Mouse (Mus musculus) R1 (cell line): ENCODE measurements at regions not wholly inside any gene's neighbourhood (a gene's known extent, or its start where the extent isn't known, plus 50 kb on each side); places are given as distances from the start of the nearest gene placed in this dataset.

Experiments used
- DNase-seq: peaks from one replicate; pipeline ENCODE4 v3.0.0-alpha.2; 2018; ENCODE audit warnings: low read depth, low spot score

- no peak for DNase-seq
Measured at GRCm38 (mm10) chr14:76295411-76296169, 119.2 kb upstream of the Tsc22d1 start.

DNA sequence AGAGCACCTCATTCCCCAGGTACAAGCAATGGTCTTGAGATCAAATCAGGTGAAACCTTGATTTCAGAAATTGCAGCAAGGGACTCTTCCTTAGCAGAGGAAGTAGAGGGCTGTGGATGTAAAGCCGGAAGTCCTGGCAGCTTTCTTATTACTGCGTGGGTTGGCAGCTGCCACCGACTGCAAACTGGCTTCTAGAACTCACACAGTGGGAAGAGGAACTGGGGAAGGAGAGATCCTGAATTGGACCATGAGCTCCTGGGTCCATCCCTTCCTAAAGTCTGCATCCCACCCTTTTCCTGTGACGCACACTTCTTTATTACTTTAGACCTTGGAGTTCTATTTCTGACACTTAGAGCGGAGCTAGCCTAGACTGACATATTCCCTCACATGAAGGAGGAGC, 116.9 kb upstream of the Tsc22d1 start:
- no peak for DNase-seq

- peak; percentile 27 for DNase-seq
Measured at GRCm38 (mm10) chr14:76302322-76302991, 112.3 kb upstream of the Tsc22d1 start.

GRCm38 (mm10) chr14:76307603-76308002, 107.2 kb upstream of the Tsc22d1 start:
- DNase-seq: no peak

DNA sequence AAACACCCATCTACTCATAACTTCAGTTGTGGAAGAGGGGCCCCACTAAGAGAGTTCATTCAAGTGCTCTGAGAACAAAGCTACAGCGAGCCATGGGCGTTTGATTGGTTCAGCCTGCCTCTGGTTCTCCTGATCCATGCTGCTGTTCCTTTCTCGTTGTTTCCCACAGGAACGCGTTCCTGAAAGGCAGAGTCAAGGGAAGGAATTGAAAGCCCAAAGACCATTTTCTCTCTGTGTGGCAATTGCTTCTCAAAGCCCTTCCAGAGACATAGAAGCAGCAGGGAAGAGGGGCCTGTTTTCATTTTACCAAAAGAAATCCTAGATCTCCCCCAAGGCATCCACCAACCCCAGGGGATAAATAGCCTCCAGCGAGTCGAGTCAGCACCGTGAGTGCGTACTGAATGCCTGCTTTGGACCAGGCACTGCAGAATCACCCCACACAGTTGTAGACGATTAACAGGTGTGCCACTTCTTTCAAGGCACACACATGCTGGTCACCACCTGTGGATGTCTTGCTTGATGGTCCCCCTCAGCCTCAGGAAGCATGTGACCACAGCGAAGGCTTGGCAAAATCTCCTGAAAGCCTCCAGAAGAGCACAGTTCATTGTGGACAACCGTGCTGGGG, 106.5 kb upstream of the Tsc22d1 start:
- no peak for DNase-seq

- DNase-seq: no peak
Measured at GRCm38 (mm10) chr14:76309606-76310005, 105.2 kb upstream of the Tsc22d1 start.

DNA sequence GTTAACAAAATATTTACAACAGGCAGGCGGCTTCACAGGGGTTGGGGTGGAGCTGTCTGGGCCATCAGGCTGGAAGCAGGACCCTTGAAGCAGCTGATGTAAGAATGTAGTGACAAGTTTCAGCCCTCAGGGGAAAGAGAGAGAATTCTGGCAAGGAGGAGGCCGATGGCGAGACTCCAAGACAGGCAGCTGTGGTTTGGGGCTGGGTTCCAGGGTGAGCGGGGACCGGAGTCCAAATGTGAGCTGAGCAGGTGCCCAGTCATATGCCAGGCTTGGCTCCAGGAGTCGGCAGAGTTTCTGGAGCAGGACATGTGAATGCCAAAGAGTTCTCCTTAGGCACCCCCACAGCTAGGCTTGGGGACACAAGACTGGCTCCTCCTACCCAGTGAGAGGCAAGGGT, 104.5 kb upstream of the Tsc22d1 start:
- no peak for DNase-seq

DNA sequence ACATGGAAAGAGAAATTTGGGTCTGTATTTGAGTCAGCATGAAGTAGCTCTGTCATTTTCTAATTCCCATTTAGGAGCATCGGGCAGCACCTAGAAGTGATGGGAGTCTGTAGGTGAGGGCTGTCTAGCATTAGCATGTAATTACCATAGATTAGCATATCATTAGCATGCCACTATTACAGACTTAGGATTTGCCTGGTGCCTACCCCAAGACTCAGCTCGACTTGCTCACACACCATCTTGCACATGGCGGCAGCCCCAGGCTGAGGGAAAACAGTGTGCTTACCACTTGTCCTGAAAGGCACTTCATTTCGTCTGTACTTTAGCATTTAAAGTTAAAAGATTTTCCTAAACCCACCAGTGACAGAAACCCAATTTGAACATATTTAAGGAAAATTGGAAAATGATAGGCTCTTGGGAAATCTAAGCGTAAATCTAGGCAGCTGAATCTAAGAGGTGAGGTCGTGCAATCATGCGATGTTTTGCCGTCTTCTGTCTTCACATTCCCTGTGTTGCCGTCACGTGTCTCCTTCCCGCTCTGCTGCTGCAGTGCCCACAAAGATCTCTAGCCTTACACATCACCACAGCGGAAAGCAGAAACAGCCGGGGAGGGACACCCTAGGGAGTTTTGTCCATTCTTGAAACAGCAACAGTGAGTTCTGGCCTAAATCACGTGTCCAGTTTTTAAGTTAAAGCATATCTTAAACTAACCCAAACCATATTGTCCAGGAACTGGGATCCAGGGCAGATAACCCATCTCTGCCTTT, 101.2 kb upstream of the Tsc22d1 start:
- peak; percentile 48 for DNase-seq

DNA sequence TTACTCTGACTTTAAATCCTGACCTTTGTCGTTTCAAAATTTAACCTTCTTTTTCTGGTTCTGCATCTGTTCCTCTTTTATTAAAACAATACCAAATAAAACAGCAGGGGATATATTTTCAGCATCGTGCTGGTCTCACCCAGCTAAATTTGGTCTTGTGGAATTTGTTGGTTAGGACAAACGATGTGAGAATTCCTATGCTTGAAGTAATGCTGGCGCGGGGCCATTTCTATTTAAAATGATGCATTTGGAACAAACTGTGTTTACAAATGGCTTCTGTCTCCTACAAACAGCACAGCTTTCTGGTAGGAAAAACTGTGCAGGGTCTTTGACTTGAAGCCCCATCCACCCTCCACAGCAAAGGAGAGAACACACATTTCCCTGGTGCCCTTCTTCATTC, 96.3 kb upstream of the Tsc22d1 start:
- DNase-seq: no peak

- DNase-seq: no peak
Measured at GRCm38 (mm10) chr14:76324246-76324645, 90.5 kb upstream of the Tsc22d1 start.

DNA sequence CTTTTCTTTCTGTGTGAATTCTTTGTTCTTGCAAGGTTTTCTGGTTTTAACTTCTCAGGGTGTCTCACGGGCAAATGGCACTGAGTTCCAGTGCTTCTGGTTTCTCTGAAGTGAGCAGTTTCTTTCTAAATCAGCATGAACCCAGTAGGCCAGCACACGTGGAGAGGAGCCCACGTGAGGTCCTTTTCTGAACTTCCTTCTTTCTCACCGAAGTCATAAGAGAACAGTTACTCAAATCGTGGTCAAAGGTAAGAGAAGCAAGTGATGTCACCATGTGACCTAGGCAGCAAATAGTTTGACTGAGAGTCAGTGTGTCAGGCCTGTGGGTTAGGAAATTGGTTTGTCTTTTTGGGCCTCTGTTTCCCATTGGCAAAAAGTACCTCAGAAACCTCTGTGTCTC, 84.8 kb upstream of the Tsc22d1 start:
- DNase-seq: no peak

GRCm38 (mm10) chr14:76331497-76332335, 83.0 kb upstream of the Tsc22d1 start:
- no peak for DNase-seq

- no peak for DNase-seq
Measured at GRCm38 (mm10) chr14:76332336-76332703, 82.4 kb upstream of the Tsc22d1 start.

- no peak for DNase-seq
Measured at GRCm38 (mm10) chr14:76340789-76341188, 74.0 kb upstream of the Tsc22d1 start.

GRCm38 (mm10) chr14:76341226-76341625, 73.5 kb upstream of the Tsc22d1 start:
- no peak for DNase-seq

- no peak for DNase-seq
Measured at GRCm38 (mm10) chr14:76351856-76352255, 62.9 kb upstream of the Tsc22d1 start.

DNA sequence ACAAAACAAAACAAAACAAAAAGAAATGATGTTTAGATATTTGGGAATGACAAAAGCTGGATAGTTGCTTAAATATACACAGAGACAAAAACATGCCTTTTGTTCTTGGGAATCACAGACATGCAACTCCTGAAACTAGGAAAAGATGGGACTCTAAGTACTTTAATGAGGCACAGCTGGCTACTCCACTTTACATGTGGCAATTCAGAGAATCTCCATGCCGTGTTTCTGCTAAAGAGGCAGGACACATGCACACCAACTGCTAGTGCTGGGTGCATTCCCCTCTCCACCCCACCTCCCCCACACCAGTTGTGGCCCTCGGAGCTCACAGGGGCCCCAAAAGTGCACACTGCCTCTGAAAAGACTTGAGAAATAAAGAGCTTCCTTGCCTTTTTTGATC, 58.6 kb upstream of the Tsc22d1 start:
- DNase-seq: no peak

DNA sequence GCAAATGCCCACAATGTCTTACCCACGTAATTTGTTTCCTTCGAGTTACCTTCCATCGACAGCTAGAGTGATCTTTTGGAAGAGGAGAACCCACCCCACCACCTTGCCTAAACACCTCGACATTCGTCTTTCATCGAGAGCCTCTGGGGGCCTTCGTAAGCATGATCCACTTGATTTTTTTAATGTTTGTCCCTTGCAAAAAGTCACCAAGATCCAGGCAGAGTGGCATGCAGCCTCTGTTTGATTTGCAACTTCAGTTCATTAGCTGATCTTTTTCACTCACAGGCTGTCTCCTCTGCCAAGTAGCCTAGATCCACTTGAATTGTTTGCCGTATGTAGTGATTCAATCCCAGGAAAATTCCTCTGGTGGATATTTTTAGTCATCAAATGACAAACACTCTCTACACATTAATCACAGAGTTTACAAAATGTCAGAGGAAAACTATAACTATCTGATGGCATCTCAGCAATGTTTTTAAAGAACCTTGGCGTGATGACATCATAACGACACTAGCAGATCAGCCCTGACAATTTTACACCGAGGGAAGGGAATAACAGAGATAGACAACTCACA, 54.8 kb upstream of the Tsc22d1 start:
- DNase-seq: no peak

- no peak for DNase-seq
Measured at GRCm38 (mm10) chr14:76364034-76364433, 50.7 kb upstream of the Tsc22d1 start.
